Mouse (Mus musculus) CH12.LX (cell line): ENCODE results near the gene Hoxa7.

ENCODE experiments used
- BHLHE40 ChIP-seq: IDR thresholded peaks from 2 replicates; pipeline ENCODE4 v1.6.1; 2011; ENCODE audit warnings: mild to moderate bottlenecking, low read depth, low read length, improper control_type of control experiment
- MAFK ChIP-seq: IDR thresholded peaks from 2 replicates; pipeline ENCODE4 v1.6.1; 2011; ENCODE audit warnings: low read length, improper control_type of control experiment; ENCODE audit not compliant: insufficient replicate concordance
- POLR2A ChIP-seq: IDR thresholded peaks from 2 replicates; pipeline ENCODE4 v1.6.1; 2011; ENCODE audit warnings: low read depth, mild to moderate bottlenecking, improper control_type of control experiment, low read length
- RAD21 ChIP-seq: IDR thresholded peaks from 2 replicates; pipeline ENCODE4 v1.6.1; 2011; ENCODE audit warnings: low read depth, mild to moderate bottlenecking, low read length, improper control_type of control experiment, moderate library complexity
- TBP ChIP-seq: conservative IDR thresholded peaks from 2 replicates; pipeline ENCODE4 v1.6.1; 2011; ENCODE audit warnings: low read depth, low read length, improper control_type of control experiment
- USF1 ChIP-seq: IDR thresholded peaks from 2 replicates; pipeline ENCODE4 v1.6.1; 2014; ENCODE audit warnings: low read depth, mild to moderate bottlenecking, inconsistent platforms, low read length, improper control_type of control experiment
- USF2 ChIP-seq: conservative IDR thresholded peaks from 2 replicates; pipeline ENCODE4 v1.6.1; 2011; ENCODE audit warnings: low read depth, low read length, improper control_type of control experiment

DNA sequence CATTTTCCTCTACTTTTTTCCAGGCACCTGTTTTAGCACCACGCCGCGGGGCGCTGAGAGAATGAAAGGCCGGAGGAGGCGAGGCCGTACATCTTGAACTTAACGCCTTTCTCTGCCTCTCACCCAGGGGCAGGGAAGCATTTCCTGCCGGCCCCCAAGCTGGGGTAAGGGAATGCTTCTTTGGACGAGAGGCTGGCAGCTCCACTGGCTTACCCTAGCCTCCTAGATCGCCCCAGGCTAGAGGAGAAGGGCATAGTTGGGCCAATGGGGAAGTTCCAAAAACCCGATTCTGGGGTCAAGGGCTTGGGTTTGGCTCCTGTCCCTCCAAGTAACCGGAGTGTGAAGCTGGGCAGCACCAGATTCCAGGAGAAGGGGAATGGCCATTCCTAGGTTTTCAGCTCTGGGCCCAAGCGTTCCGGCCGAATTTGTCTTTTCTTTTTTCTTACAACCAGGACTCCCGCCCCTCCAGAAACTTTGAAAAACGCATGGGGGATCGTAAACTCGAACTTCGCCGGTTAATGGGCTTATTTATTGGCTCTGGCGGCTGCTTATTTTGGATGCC lies 11.4 kb upstream of the Hoxa7 start:
- TF ChIP-seq MAFK: no peak
- TF ChIP-seq RAD21: no peak
- no peak for TF ChIP-seq BHLHE40
- TF ChIP-seq POLR2A: no peak
- TF ChIP-seq TBP: no peak
- no peak for TF ChIP-seq USF1
- TF ChIP-seq USF2: no peak
